ENCODE assay signal across 8 mouse cellular contexts in the genomic region with DNA sequence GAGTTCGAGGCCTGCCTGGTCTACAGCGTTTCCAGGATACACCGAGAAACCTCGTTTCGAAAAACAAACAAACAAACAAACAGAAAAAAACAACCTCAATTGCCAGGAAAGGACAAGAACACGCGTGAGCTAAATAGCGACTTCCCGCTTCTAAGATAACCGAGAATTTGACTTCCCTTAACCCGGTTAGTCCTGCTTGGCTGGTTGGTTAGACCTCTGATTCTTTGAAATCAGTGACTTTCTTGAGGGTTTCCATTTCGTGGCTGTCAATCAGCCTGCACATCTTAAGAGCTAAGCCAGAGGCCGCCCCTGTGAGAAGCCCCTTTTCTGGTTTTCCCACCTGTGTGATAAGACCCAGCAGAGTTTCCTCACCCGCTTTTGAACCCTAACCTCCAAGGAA. TPM values are rescaled to one million over a fixed set of nuclear protein-coding genes. Genes with fewer than 3 reads are reported as not detected.
DNase-seq lines count a peak whose midpoint lies in the region; ATAC-seq and TF ChIP-seq lines count a peak whose summit lies in the region.

No protein-coding gene starts in this region.

- H3K9ac ChIP-seq in forebrain, embryonic 14.5 days (ENCODE audit: low read length) = peak overlapping the region; percentile 80
- H3K9ac ChIP-seq in liver, embryonic 15.5 days = peak overlapping the region; percentile 96

- no peak overlapping the region for H3K27ac ChIP-seq in kidney, adult 2 months (ENCODE audit: insufficient read depth, low read depth, low read length)
- no peak overlapping the region for H3K27ac ChIP-seq in forebrain, embryonic 14.5 days (ENCODE audit: low read depth, low read length)
- peak overlapping the region; percentile 83; the same call in 1 of the 2 replicates for H3K27ac ChIP-seq in liver, embryonic 15.5 days (replicated peaks)

- no peaks in the 10 kb centered on the region for H3K36me3 ChIP-seq in kidney, adult 2 months (ENCODE audit: control insufficient read depth, insufficient read depth, low read length)
- peaks cover 24% of the 10 kb centered on the region for H3K36me3 ChIP-seq in G1E (replicated peaks)
- no peaks in the 10 kb centered on the region; the same call in 1 of the 2 replicates for H3K36me3 ChIP-seq in forebrain, embryonic 14.5 days (ENCODE audit: control insufficient read depth, insufficient read depth, low read length)
- H3K36me3 ChIP-seq in liver, embryonic 15.5 days (replicated peaks) = peaks cover 2% of the 10 kb centered on the region; the same call in 1 of the 2 replicates

- WGBS in kidney, adult 2 months = 15% methylated on average over 14 of the region's 14 CpGs
- 38% methylated on average over 14 of the region's 14 CpGs for WGBS in forebrain, embryonic 14.5 days
- WGBS in liver, embryonic 15.5 days (ENCODE audit: insufficient replicate concordance) = 5% methylated on average over 14 of the region's 14 CpGs

- no peak for ATAC-seq in G1E (ENCODE audit: extremely low read depth, insufficient number of reproducible peaks, low FRiP score, poor library complexity, severe bottlenecking)
- no peak for ATAC-seq in forebrain, embryonic 14.5 days
- no peak for ATAC-seq in liver, embryonic 15.5 days (ENCODE audit: insufficient read depth)

- DNase-seq in kidney, adult 2 months = peak; percentile 9
- no peak for DNase-seq in kidney, adult 18-20 months
- DNase-seq in G1E (ENCODE audit: low spot score) = peak; percentile 16
- DNase-seq in forebrain, embryonic 14.5 days (ENCODE audit: low spot score) = no peak
- no peak for DNase-seq in ovary, postnatal 36 days (ENCODE audit: low spot score)
- no peak for DNase-seq in adrenal gland, postnatal 25 days
- no peak for DNase-seq in retina, postnatal 1 day

- peaks cover 9% of the 10 kb centered on the region for H3K4me1 ChIP-seq in kidney, adult 2 months (ENCODE audit: control insufficient read depth, insufficient read depth, low read length)
- peaks cover 26% of the 10 kb centered on the region for H3K4me1 ChIP-seq in G1E (ENCODE audit: insufficient read depth, low read depth, low read length)
- peaks cover 9% of the 10 kb centered on the region for H3K4me1 ChIP-seq in forebrain, embryonic 14.5 days (ENCODE audit: control insufficient read depth, insufficient read depth, low read length)
- H3K4me1 ChIP-seq in liver, embryonic 15.5 days (replicated peaks) = peaks cover 24% of the 10 kb centered on the region

- TF ChIP-seq CTCF in kidney, adult 2 months (conservative IDR thresholded peaks at IDR 0.05; ENCODE audit: insufficient read depth, insufficient read length, low read depth, low read length) = no peak
- no peak for TF ChIP-seq CTCF in G1E (IDR thresholded peaks at IDR 0.05; ENCODE audit: low read depth, low read length)

- TF ChIP-seq POLR2A in kidney, adult 2 months (IDR thresholded peaks at IDR 0.05; ENCODE audit: low read depth, low read length) = no peak

- peak overlapping the region; percentile 65 for H3K4me2 ChIP-seq in forebrain, embryonic 14.5 days (ENCODE audit: low read length)
- peak overlapping the region; percentile 74 for H3K4me2 ChIP-seq in liver, embryonic 15.5 days

- H3K4me3 ChIP-seq in kidney, adult 2 months (ENCODE audit: insufficient read depth, low read depth, low read length) = peak overlapping the region; percentile 100
- peak overlapping the region; percentile 85 for H3K4me3 ChIP-seq in G1E (ENCODE audit: low read depth, low read length)
- H3K4me3 ChIP-seq in forebrain, embryonic 14.5 days (ENCODE audit: low read depth, low read length) = peak overlapping the region; percentile 60
- peak overlapping the region; percentile 84 for H3K4me3 ChIP-seq in liver, embryonic 15.5 days (replicated peaks)

- H3K27me3 ChIP-seq in kidney, adult 2 months (replicated peaks; ENCODE audit: control insufficient read depth, insufficient read depth, low read length) = no peaks in the 10 kb centered on the region
- 0 out of 2 replicates have a peak, but pooled peaks cover 2% of the 10 kb centered on the region for H3K27me3 ChIP-seq in G1E (ENCODE audit: insufficient read depth, low read length)
- no peaks in the 10 kb centered on the region for H3K27me3 ChIP-seq in forebrain, embryonic 14.5 days (replicated peaks; ENCODE audit: control insufficient read depth, insufficient read depth, low read length)
- no peaks in the 10 kb centered on the region for H3K27me3 ChIP-seq in liver, embryonic 15.5 days

- H3K9me3 ChIP-seq in G1E (replicated peaks) = no peaks in the 10 kb centered on the region
- H3K9me3 ChIP-seq in forebrain, embryonic 14.5 days (replicated peaks; ENCODE audit: control insufficient read depth, low read length) = no peaks in the 10 kb centered on the region
- H3K9me3 ChIP-seq in liver, embryonic 15.5 days (replicated peaks) = no peaks in the 10 kb centered on the region

RNA-seq across cellular contexts. Expression of a gene that starts 0.9 kb away (rescaled TPM):
- polyA plus RNA-seq in kidney, adult 2 months (2012; rRNA removed) = 43.5 and 50.5 TPM in 2 replicates
- 41.6 and 42.9 TPM in 2 replicates for total RNA-seq in G1E (2014; fragmentation: Nextera tagmentation)
- total RNA-seq in G1E (2017) = 82.2 and 87.6 TPM in 2 replicates
- 10.5 and 14.0 TPM in 2 replicates for polyA plus RNA-seq in G1E (2012)
- polyA plus RNA-seq in forebrain, embryonic 14.5 days (2014; fragmentation: Nextera tagmentation; extraction: Ambion mirVana) = 51.4 and 56.6 TPM in 2 replicates
- 33.1 and 42.0 TPM in 2 replicates for polyA plus RNA-seq in liver, embryonic 15.5 days (2015; fragmentation: Nextera tagmentation; extraction: Ambion mirVana)
- 28.7 and 48.8 TPM in 2 replicates for total RNA-seq in adrenal gland, postnatal 25 days (2021)

Comparison
In these comparisons a context has a peak if more than half of its experiments do, and no peak if none do; other contexts are left out.
1. DNase-seq: peak in kidney, adult 2 months (single experiment) and G1E (single experiment); none in kidney, adult 18-20 months (single experiment), forebrain, embryonic 14.5 days (single experiment), ovary, postnatal 36 days (single experiment), adrenal gland, postnatal 25 days (single experiment) and retina, postnatal 1 day (single experiment).
2. Peak in every context shown above with its lines, with median percentiles within 50 percentile points of each other: H3K4me3 ChIP-seq.